Mouse (Mus musculus) C2C12 (cell line): ENCODE data around the gene Rap1gds1.

Experiments used
- CEBPB ChIP-seq: IDR thresholded peaks from one replicate; pipeline ENCODE4 v1.6.1; 2011; ENCODE audit warnings: low read depth, mild to moderate bottlenecking, control low read depth, moderate library complexity
- CTCF ChIP-seq: IDR thresholded peaks from one replicate; pipeline ENCODE4 v1.5.1; 2011; ENCODE audit not compliant: control insufficient read depth, insufficient read depth, insufficient read length
- MAX ChIP-seq: IDR thresholded peaks from one replicate; pipeline ENCODE4 v1.6.1; 2011; ENCODE audit warnings: mild to moderate bottlenecking, control low read depth
- MYOD1 ChIP-seq: IDR thresholded peaks from one replicate; pipeline ENCODE4 v1.6.1; 2011; ENCODE audit warnings: low read depth; ENCODE audit not compliant: control insufficient read depth, insufficient read length
- MYOG ChIP-seq: IDR thresholded peaks from one replicate; pipeline ENCODE4 v1.6.1; 2011; ENCODE audit not compliant: control insufficient read depth, insufficient read length; ENCODE audit errors: extremely low read depth
- USF1 ChIP-seq: IDR thresholded peaks from one replicate; pipeline ENCODE4 v1.6.1; 2011; ENCODE audit warnings: low read depth, mild to moderate bottlenecking, control low read depth, moderate library complexity

- no peak for TF ChIP-seq CTCF
- no peak for TF ChIP-seq CEBPB
- no peak for TF ChIP-seq MYOG
- TF ChIP-seq MAX, result no peak
- no peak for TF ChIP-seq USF1
- TF ChIP-seq MYOD1, result no peak
Observed at GRCm38 (mm10) chr3:138877741-138878140, 197.3 kb downstream of the Rap1gds1 start.
